Mouse (Mus musculus) layer of hippocampus, postnatal 10 days (tissue): Measurements from ENCODE around the gene Rora. TPM values are rescaled to one million over a fixed set of nuclear protein-coding genes. Genes with fewer than 3 reads are reported as not detected.

Experiments used
- DNase-seq, 2 experiments: peaks; one replicate each; pipeline ENCODE4 v3.0.0; 2021; ENCODE audit warnings: low spot score in 2 of 2
- total RNA-seq, 2 experiments: library from RNA; stranded (reverse); gene quantifications; 2 replicates each; pipeline ENCODE4 v1.2.3; 2021

The Rora gene
- total RNA-seq, 2 experiments from 2014 or later, result 22.9 to 23.2 TPM

GRCm38 (mm10) chr9:69180961-69181360 is 527.4 kb downstream of the Rora start:
- DNase-seq, result no peak

GRCm38 (mm10) chr9:69181411-69181810 is 527.8 kb downstream of the Rora start:
- DNase-seq, result no peak

GRCm38 (mm10) chr9:69183888-69184287 is 530.3 kb downstream of the Rora start:
- no peak for DNase-seq

GRCm38 (mm10) chr9:69190726-69191125 is 537.1 kb downstream of the Rora start:
- DNase-seq, result no peak

- no peak for DNase-seq
Observed at GRCm38 (mm10) chr9:69192446-69192845, 538.9 kb downstream of the Rora start.

GRCm38 (mm10) chr9:69194638-69195605 is 541.3 kb downstream of the Rora start:
- peak; percentile 12 to 21 for DNase-seq

- peak; percentile 17 to 27 for DNase-seq
Observed at GRCm38 (mm10) chr9:69213796-69214195, 560.2 kb downstream of the Rora start.

GRCm38 (mm10) chr9:69224841-69225240 is 571.3 kb downstream of the Rora start:
- no peak for DNase-seq

- no peak for DNase-seq
Observed at GRCm38 (mm10) chr9:69226424-69226823, 572.8 kb downstream of the Rora start.

- no peak for DNase-seq
Observed at GRCm38 (mm10) chr9:69227806-69228205, 574.2 kb downstream of the Rora start.

GRCm38 (mm10) chr9:69229935-69230334 is 576.3 kb downstream of the Rora start:
- DNase-seq, result no peak

- DNase-seq, result no peak
Observed at GRCm38 (mm10) chr9:69234526-69234925, 580.9 kb downstream of the Rora start.

GRCm38 (mm10) chr9:69237316-69237715 is 583.7 kb downstream of the Rora start:
- DNase-seq, result no peak

- DNase-seq, result peak; percentile 8 to 22
Observed at GRCm38 (mm10) chr9:69242538-69242937, 589.0 kb downstream of the Rora start.

- DNase-seq, result no peak
Observed at GRCm38 (mm10) chr9:69243626-69244025, 590.0 kb downstream of the Rora start.

- DNase-seq, result no peak
Observed at GRCm38 (mm10) chr9:69246225-69246624, 592.6 kb downstream of the Rora start.

GRCm38 (mm10) chr9:69249586-69249985 is 596.0 kb downstream of the Rora start:
- no peak for DNase-seq

GRCm38 (mm10) chr9:69250326-69250725 is 596.7 kb downstream of the Rora start:
- no peak for DNase-seq

GRCm38 (mm10) chr9:69258506-69258905 is 604.9 kb downstream of the Rora start:
- DNase-seq, result no peak

GRCm38 (mm10) chr9:69259382-69259781 is 605.8 kb downstream of the Rora start:
- peak; percentile 46 to 57 for DNase-seq

GRCm38 (mm10) chr9:69265151-69265550 is 611.6 kb downstream of the Rora start:
- no peak for DNase-seq

- no peak for DNase-seq
Observed at GRCm38 (mm10) chr9:69270374-69270773, 616.8 kb downstream of the Rora start.

- no peak for DNase-seq
Observed at GRCm38 (mm10) chr9:69270931-69271330, 617.3 kb downstream of the Rora start.
